Mouse (Mus musculus) B cell, adult 67 days (primary cell): ENCODE measurements around the gene Hist1h3d. TPM values are rescaled to one million over a fixed set of nuclear protein-coding genes. Genes with fewer than 3 reads are reported as not detected.

Experiments
- total RNA-seq, 2 experiments: library from RNA; stranded (reverse); gene quantifications; 4 replicates each; pipeline ENCODE4 v1.2.4; 2023

Gene Hist1h3d
- total RNA-seq, 2 experiments from 2014 or later, result 40.0 to 45.0 TPM

Other genes starting within 250 kb of the Hist1h3d start
- gene Zfp322a, start 206.6 kb upstream of the Hist1h3d start, total RNA-seq, result 10 to 100 TPM; 20.6 to 20.7 TPM
- 10 to 100 TPM; 17.4 to 18.2 TPM for gene Abt1, start 151.9 kb upstream of the Hist1h3d start, total RNA-seq
- not detected for gene Btn1a1, start 109.9 kb upstream of the Hist1h3d start, total RNA-seq
- gene Btn2a2, start 86.9 kb upstream of the Hist1h3d start, total RNA-seq, result under 1 TPM; 0.65 to 0.67 TPM
- 100 to 1,000 TPM; 457 TPM for gene Hist1h4h, start 44.7 kb upstream of the Hist1h3d start, total RNA-seq
- gene Hist1h2af, start 41.9 kb upstream of the Hist1h3d start, total RNA-seq, result 10 to 100 TPM; 21.3 to 28.8 TPM
- gene Hist1h3g, start 40.3 kb upstream of the Hist1h3d start, total RNA-seq, result 1 to 10 TPM; 1.4 to 6.9 TPM
- gene Hist1h2bh, start 32.4 kb upstream of the Hist1h3d start, total RNA-seq, result 10 to 100 TPM; 10.0 to 13.0 TPM
- 100 to 1,000 TPM; 111 to 119 TPM for gene Hist1h3f, start 31.7 kb upstream of the Hist1h3d start, total RNA-seq
- 10 to 100 TPM; 55.2 to 82.9 TPM for gene Hist1h4f, start 24.1 kb upstream of the Hist1h3d start, total RNA-seq
- gene Hist1h1d, start 22.5 kb upstream of the Hist1h3d start, total RNA-seq, result 10 to 100 TPM; 31.1 to 36.2 TPM
- gene Hist1h3e, start 13.4 kb upstream of the Hist1h3d start, total RNA-seq, result 100 to 1,000 TPM; 326 to 342 TPM
- gene Hist1h2ae, start 4.5 kb upstream of the Hist1h3d start, total RNA-seq, result 10 to 100 TPM; 29.2 to 42.2 TPM
- gene Hist1h2bg, start 4.4 kb upstream of the Hist1h3d start, total RNA-seq, result 100 to 1,000 TPM; 649 to 669 TPM
- gene Hist1h2bf, start 1.6 kb upstream of the Hist1h3d start, total RNA-seq, result 100 to 1,000 TPM; 327 to 367 TPM
- 10 to 100 TPM; 42.6 to 61.1 TPM for gene Hist1h2ad, start 1.4 kb upstream of the Hist1h3d start, total RNA-seq
- gene Hist1h4d, start 5.8 kb downstream of the Hist1h3d start, total RNA-seq, result 100 to 1,000 TPM; 183 to 195 TPM
- 10 to 100 TPM; 41.6 to 47.3 TPM for gene Hist1h2be, start 45.4 kb downstream of the Hist1h3d start, total RNA-seq
- 100 to 1,000 TPM; 385 to 413 TPM for gene Hist1h1e, start 46.8 kb downstream of the Hist1h3d start, total RNA-seq
- 10 to 100 TPM; 12.5 to 15.6 TPM for gene Hist1h2ac, start 108.2 kb downstream of the Hist1h3d start, total RNA-seq
- gene Hist1h2bc, start 108.4 kb downstream of the Hist1h3d start, total RNA-seq, result 10 to 100 TPM; 24.1 to 30.1 TPM
- under 1 TPM; 0.65 to 0.84 TPM for gene Hist1h1t, start 120.1 kb downstream of the Hist1h3d start, total RNA-seq
- gene Hist1h4c, start 122.7 kb downstream of the Hist1h3d start, total RNA-seq, result 100 to 1,000 TPM; 222 to 255 TPM
- gene Hfe, start 135.1 kb downstream of the Hist1h3d start, total RNA-seq, result 1 to 10 TPM in 1 of 2 experiments, not detected in 1; 1.9 TPM
- gene Hist1h1c, start 163.0 kb downstream of the Hist1h3d start, total RNA-seq, result 1,000 to 10,000 TPM in 1 of 2 experiments, 100 to 1,000 TPM in 1; 877 to 1,039 TPM
- gene Hist1h3c, start 169.8 kb downstream of the Hist1h3d start, total RNA-seq, result 1 to 10 TPM; 6.8 to 7.4 TPM
- gene Hist1h2bb, start 171.0 kb downstream of the Hist1h3d start, total RNA-seq, result 10 to 100 TPM; 85.2 to 91.3 TPM
- gene Hist1h2ab, start 175.4 kb downstream of the Hist1h3d start, total RNA-seq, result 100 to 1,000 TPM; 102 to 130 TPM
- 10 to 100 TPM; 41.3 to 45.0 TPM for gene Hist1h3b, start 176.5 kb downstream of the Hist1h3d start, total RNA-seq
- gene Hist1h4b, start 181.2 kb downstream of the Hist1h3d start, total RNA-seq, result 100 to 1,000 TPM in 1 of 2 experiments, 10 to 100 TPM in 1; 90.1 to 106 TPM
- gene Hist1h4a, start 185.5 kb downstream of the Hist1h3d start, total RNA-seq, result 100 to 1,000 TPM; 142 to 168 TPM
- 100 to 1,000 TPM; 448 to 459 TPM for gene Hist1h3a, start 186.6 kb downstream of the Hist1h3d start, total RNA-seq
- gene Hist1h1a, start 187.9 kb downstream of the Hist1h3d start, total RNA-seq, result 10 to 100 TPM; 39.6 TPM
- gene Trim38, start 194.2 kb downstream of the Hist1h3d start, total RNA-seq, result not detected
- not detected for gene Slc17a2, start 231.2 kb downstream of the Hist1h3d start, total RNA-seq